Mouse (Mus musculus) C2C12 (cell line): ENCODE results near the gene Shisa7. TPM values are rescaled to one million over a fixed set of nuclear protein-coding genes. Genes with fewer than 3 reads are reported as not detected.

ENCODE experiments used
- H3K27me3 ChIP-seq: one replicate; pipeline ENCODE4 v1.6.1; 2011; ENCODE audit not compliant: control insufficient read depth, insufficient read depth, insufficient read length
- H3K36me3 ChIP-seq: one replicate; pipeline ENCODE4 v1.6.1; 2011; ENCODE audit not compliant: control insufficient read depth, insufficient read depth
- H3K4me3 ChIP-seq: one replicate; pipeline ENCODE4 v1.5.1; 2011; ENCODE audit warnings: mild to moderate bottlenecking, control low read depth; ENCODE audit not compliant: poor library complexity, insufficient read depth, severe bottlenecking
- H3K79me2 ChIP-seq: one replicate; pipeline ENCODE4 v1.6.1; 2011; ENCODE audit not compliant: control insufficient read depth, insufficient read depth
- H3K79me3 ChIP-seq: one replicate; pipeline ENCODE4 v1.6.1; 2011; ENCODE audit warnings: low read depth, control low read depth
- H3ac ChIP-seq: one replicate; pipeline ENCODE3; 2011; ENCODE audit warnings: low read depth; ENCODE audit not compliant: control insufficient read depth, insufficient read length
- CEBPB ChIP-seq: IDR thresholded peaks from one replicate; pipeline ENCODE4 v1.6.1; 2011; ENCODE audit warnings: low read depth, mild to moderate bottlenecking, control low read depth, moderate library complexity
- CTCF ChIP-seq: IDR thresholded peaks from one replicate; pipeline ENCODE4 v1.5.1; 2011; ENCODE audit not compliant: control insufficient read depth, insufficient read depth, insufficient read length
- FOSL1 ChIP-seq: IDR thresholded peaks from one replicate; pipeline ENCODE4 v1.8.0; 2011; ENCODE audit warnings: mild to moderate bottlenecking, low read length; ENCODE audit not compliant: poor library complexity, insufficient read depth, severe bottlenecking
- MAX ChIP-seq: IDR thresholded peaks from one replicate; pipeline ENCODE4 v1.6.1; 2011; ENCODE audit warnings: mild to moderate bottlenecking, control low read depth
- MYOD1 ChIP-seq: IDR thresholded peaks from one replicate; pipeline ENCODE4 v1.6.1; 2011; ENCODE audit warnings: low read depth; ENCODE audit not compliant: control insufficient read depth, insufficient read length
- MYOG ChIP-seq: IDR thresholded peaks from one replicate; pipeline ENCODE4 v1.6.1; 2011; ENCODE audit not compliant: control insufficient read depth, insufficient read length; ENCODE audit errors: extremely low read depth
- USF1 ChIP-seq: IDR thresholded peaks from one replicate; pipeline ENCODE4 v1.6.1; 2011; ENCODE audit warnings: low read depth, mild to moderate bottlenecking, control low read depth, moderate library complexity
- polyA plus RNA-seq: library from polyadenylated mRNA; unstranded; fragments of >200 nt; fragmentation: generic; extraction: Trizol; gene quantifications from one replicate; pipeline ENCODE4 v1.2.1, GENCODE M21; 2012; ENCODE audit warnings: missing spikeins

The Shisa7 gene
- polyA plus RNA-seq, 1 experiment, result not detected

- peaks cover 28% of the 10 kb centered on the region for H3K27me3 ChIP-seq
- H3K79me3 ChIP-seq, result no peaks in the 10 kb centered on the region
- no peaks in the 10 kb centered on the region for H3K36me3 ChIP-seq
- H3ac ChIP-seq, result no peak overlapping the region
- no peak overlapping the region for H3K4me3 ChIP-seq
- no peaks in the 10 kb centered on the region for H3K79me2 ChIP-seq
- no peak for TF ChIP-seq MYOG
- TF ChIP-seq MAX, result no peak
- TF ChIP-seq USF1, result no peak
- no peak for TF ChIP-seq MYOD1
- no peak for TF ChIP-seq CEBPB
Observed at GRCm38 (mm10) chr7:4853613-4854012, 9.1 kb upstream of the Shisa7 start.

GRCm38 (mm10) chr7:4851315-4851688 is 6.8 kb upstream of the Shisa7 start:
- Histone ChIP-seq H3K79me2 (no peaks in the 10 kb centered on the region), H3K36me3 (no peaks in the 10 kb centered on the region), H3ac (no peak overlapping the region), H3K79me3 (no peaks in the 10 kb centered on the region), H3K27me3 (peaks cover 10% of the 10 kb centered on the region), H3K4me3 (no peak overlapping the region)
- TF ChIP-seq MAX (no peak), MYOD1 (no peak), USF1 (no peak), CTCF (no peak), FOSL1 (no peak), CEBPB (no peak), MYOG (no peak)

GRCm38 (mm10) chr7:4850621-4851314 is 6.3 kb upstream of the Shisa7 start:
- peaks cover 6% of the 10 kb centered on the region for H3K27me3 ChIP-seq
- H3K4me3 ChIP-seq, result no peak overlapping the region
- H3K79me2 ChIP-seq, result no peaks in the 10 kb centered on the region
- no peaks in the 10 kb centered on the region for H3K36me3 ChIP-seq
- TF ChIP-seq CEBPB, result no peak
- TF ChIP-seq CTCF, result no peak
- TF ChIP-seq MYOG, result no peak
- no peak for TF ChIP-seq MAX
- TF ChIP-seq MYOD1, result no peak
- no peak for TF ChIP-seq USF1
- no peak for TF ChIP-seq FOSL1
- no peak overlapping the region for H3ac ChIP-seq
- H3K79me3 ChIP-seq, result no peaks in the 10 kb centered on the region

GRCm38 (mm10) chr7:4849372-4849771 is 4.9 kb upstream of the Shisa7 start:
- H3K4me3 ChIP-seq, result no peak overlapping the region
- no peaks in the 10 kb centered on the region for H3K79me2 ChIP-seq
- peaks cover 16% of the 10 kb centered on the region for H3K27me3 ChIP-seq
- H3K36me3 ChIP-seq, result no peaks in the 10 kb centered on the region
- no peak overlapping the region for H3ac ChIP-seq
- TF ChIP-seq MYOD1, result no peak
- TF ChIP-seq USF1, result no peak
- no peak for TF ChIP-seq CEBPB
- TF ChIP-seq FOSL1, result no peak
- no peaks in the 10 kb centered on the region for H3K79me3 ChIP-seq

GRCm38 (mm10) chr7:4844917-4845309 is 417 bp upstream of the Shisa7 start:
- peaks cover 42% of the 10 kb centered on the region for H3K27me3 ChIP-seq
- no peak overlapping the region for H3K4me3 ChIP-seq

GRCm38 (mm10) chr7:4843604-4844244 is 772 bp downstream of the Shisa7 start:
- H3K27me3 ChIP-seq, result peaks cover 42% of the 10 kb centered on the region

More at GRCm38 (mm10) chr7:4844917-4845309, 417 bp upstream of the Shisa7 start:
- H3K79me2 ChIP-seq, result no peaks in the 10 kb centered on the region
- H3ac ChIP-seq, result no peak overlapping the region
- H3K79me3 ChIP-seq, result no peaks in the 10 kb centered on the region
- H3K36me3 ChIP-seq, result no peaks in the 10 kb centered on the region
- TF ChIP-seq CTCF (no peak), MYOD1 (no peak), MYOG (no peak), FOSL1 (no peak), CEBPB (no peak), USF1 (no peak), MAX (no peak)

More at GRCm38 (mm10) chr7:4843604-4844244, 772 bp downstream of the Shisa7 start:
- H3K4me3 ChIP-seq, result no peak overlapping the region
- H3ac ChIP-seq, result no peak overlapping the region
- H3K79me2 ChIP-seq, result no peaks in the 10 kb centered on the region
- no peak for TF ChIP-seq MYOD1
- no peak for TF ChIP-seq FOSL1
- TF ChIP-seq CTCF, result no peak
- TF ChIP-seq CEBPB, result no peak
- no peak for TF ChIP-seq USF1
- no peak for TF ChIP-seq MYOG
- TF ChIP-seq MAX, result no peak
- no peaks in the 10 kb centered on the region for H3K79me3 ChIP-seq
- H3K36me3 ChIP-seq, result no peaks in the 10 kb centered on the region
